Mouse (Mus musculus): ENCODE data around the gene Olfr514.

GRCm38 (mm10) chr7:108850429-108850828 is 24.6 kb upstream of the Olfr514 start, which contains the start of gene Olfr516:
- no peak for TF ChIP-seq CTCF (conservative IDR thresholded peaks at IDR 0.05; ENCODE audit: low read length)
- no peak for TF ChIP-seq POU5F1 (IDR thresholded peaks at IDR 0.05; ENCODE audit: borderline replicate concordance, low read length)
- TF ChIP-seq NANOG (IDR thresholded peaks at IDR 0.05; ENCODE audit: borderline replicate concordance, low read length) = no peak

Measured in E14TG2a.4 (cell line).